Mouse (Mus musculus) retina, embryonic 14.5 days (tissue): ENCODE measurements around the gene Taco1.

Source experiments
- DNase-seq: peaks from one replicate; pipeline ENCODE4 v3.0.0-alpha.2; 2015; ENCODE audit warnings: low spot score

The Taco1 gene

DNA sequence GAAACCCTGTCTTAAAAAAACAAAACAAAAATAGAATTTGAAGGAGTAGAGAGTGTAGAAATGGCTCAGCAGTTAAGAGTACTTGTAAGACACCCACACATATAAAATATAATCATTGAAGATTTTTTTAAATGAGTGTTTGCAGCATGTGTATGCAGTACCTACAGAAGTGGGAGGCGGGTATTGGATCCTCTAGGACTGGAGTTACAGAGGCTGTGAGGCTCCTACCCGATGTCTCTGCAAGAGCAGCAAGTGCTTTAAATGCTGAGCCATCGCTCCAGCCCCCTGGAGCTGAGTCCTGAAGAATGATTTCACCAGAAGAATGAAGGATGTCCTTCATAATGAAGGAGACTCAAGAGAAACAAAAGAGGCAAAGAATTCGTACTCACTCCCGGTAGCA is 2.1 kb upstream of the Taco1 start:
- no peak for DNase-seq

DNA sequence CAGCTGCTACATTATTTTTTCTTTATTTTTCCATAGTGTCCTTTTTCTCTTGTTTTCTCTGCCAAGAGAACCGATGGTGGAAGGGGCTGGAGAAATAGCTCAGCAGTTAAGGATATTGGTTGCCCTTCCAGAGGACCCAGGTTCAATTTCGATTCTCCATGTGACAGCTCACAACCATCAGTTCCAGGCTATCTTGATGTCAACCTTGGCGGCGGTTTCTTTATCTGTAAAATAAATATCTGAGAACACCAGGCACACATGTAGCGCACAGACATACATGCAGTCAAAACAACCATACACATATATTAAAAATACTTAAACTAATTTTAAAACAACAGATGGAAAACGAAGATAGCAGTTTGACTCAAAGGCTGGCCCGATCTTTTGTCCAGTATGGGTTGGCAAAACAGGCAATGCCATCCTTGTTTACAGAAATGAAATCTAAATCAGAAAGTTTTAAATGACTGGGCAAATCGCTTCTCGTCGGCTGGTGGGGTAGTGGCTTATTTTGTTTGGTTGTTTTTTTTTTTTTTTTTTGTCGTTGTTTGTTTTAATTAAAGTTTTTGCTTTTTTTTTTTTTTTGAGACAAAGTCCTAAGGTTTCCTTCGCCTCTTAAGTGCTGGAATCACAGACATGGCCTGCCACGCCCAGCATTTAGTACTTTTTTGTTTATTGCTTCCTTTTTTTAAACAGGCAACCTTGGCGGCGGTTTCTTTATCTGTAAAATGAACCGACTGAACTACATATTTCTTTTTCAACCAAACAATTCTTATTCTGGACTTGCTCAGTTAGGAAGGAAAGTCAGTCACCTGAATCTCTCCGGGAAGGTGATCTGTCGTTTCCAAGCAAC is 563 bp upstream of the Taco1 start:
- DNase-seq: no peak

DNA sequence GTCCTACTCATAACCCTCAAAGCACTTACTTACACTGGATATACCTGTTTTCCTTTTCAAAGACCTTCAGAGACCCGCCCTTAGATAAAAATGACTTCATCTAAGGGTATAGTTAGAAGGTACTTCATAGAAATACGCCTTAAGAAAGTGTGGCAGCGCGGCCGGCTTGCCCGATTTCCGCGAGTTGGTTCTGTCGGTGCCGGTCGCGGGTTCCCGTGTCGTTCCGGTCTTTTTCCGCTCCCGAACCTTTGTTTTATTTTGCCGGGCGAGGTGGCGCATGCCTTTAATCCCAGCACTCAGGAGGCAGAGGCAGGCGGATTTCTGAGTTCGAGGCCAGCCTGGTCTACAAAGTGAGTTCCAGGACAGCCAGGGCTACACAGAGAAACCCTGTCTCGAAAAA is 755 bp downstream of the Taco1 start:
- DNase-seq: peak; percentile 45

DNA sequence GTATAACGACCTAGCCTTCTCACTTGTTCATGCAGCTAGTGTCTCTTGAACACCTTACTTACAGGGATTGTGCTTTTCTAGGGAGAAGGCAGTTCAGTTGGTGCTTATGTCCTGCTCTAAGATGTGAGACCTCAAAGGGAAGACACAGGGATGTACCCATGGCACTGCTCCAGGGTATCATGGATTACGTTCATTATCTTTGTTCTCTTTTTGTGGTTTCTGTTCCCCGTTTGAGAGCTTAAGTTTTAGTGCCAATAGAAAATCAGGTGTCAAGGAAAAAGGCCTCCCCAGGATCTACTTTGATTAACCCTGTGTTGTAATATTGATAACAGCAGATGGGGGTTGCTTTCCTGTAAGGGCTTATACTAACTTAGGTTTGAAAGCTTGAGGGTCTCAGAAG is 7.9 kb downstream of the Taco1 start:
- no peak for DNase-seq

DNA sequence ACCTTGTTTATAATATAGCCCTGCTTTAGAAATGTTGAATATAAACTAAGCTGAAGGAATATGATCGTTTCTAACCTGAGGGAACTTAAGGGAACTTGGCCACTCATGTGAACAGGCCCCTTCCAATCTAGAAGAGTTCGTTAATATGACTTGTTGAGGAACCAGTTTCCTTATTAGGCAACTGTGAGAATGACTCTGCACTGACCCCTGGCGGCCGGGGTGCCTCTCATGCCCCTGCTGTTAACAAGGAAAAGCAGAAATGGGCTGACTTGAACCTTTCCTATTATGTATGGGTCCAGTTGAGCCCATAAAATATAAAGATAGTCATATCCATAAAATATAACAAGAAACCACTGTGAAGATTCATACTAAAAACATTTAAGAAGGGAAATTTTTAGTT is 10.5 kb downstream of the Taco1 start:
- DNase-seq: peak; percentile 89

DNA sequence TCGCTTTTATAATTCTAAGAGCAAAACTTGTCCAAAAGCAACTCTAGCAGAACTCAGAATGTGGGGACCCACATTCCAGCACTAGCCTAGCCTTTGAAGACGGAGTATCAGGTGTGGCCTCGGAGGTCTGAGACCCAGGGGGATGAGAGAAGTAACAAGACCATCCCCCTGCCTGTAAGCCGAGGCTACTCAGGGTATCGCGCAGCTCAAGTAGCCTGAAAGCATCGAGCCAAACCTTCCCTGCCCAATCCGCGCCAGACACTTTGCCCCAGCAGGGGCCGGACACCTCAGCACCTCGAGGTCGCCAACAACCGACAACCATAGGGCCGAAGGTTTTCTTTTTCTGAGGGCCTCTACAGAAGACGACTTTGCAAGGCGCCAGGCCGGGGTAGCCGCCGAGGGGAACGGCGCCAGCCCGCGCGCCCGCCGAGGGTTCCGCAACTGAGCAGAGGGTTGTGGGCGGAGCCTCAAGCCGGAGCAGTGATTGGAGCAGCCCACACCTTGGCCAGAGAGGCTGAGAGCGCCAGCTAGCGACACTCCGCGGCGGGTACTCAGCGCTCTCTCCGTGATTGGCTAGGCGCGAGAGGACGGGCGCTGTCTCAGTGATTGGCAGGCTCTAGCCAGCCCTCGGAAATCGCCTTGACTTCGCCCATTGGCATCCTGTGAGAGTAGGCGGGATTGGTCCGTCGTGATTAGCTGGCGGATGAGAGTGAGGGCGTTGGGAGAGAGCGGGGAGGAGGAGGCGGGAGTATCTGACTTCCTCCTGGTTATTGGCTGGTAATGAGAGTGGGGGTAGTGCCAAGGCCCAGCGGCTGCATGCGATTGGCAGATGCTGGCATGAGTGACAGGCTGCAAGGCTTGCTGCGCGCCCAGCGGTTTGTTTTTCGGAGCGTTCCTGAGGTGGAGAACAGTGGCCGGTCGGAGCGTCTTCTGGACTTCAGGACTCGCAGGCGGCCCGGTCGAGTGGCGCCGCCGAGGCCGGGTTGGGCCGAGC is 18.1 kb downstream of the Taco1 start, which contains the start of gene Map3k3:
TSS of gene Map3k3 (plus strand) at position 906 of the 994 bp plus-strand sequence.
- DNase-seq: peak; percentile 99

DNA sequence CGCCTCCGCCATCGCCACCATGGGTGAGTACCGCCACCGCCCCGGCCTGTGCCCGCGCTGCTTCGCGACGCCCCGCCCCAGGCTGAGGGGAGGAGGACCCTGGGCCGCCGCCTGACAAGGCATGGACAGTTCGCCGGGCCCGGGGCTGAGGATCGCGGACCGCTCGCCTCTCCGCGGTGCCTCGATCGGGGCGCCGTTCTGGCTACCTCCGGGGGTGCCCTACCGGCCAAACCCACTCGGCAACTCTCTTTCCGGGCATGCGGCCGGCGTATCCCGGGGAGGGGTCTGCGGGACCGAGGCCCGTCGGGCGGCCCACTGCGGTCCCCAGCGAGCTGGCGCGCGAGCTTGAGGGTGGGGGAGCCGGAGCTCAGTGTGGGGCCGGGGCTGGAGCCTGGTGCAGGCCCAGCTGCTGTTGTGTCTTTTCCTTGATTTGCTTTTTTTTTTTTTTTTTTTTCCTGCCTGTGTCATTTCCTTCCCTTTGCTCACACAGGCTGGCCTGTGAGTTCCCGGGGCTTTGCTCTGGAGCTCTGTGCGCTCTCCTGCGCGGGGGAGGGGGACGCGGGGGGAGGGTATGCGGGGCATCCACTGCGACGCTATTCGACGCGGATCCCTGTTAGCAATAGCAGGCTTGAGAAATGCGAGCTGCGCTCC is 19.2 kb downstream of the Taco1 start:
- DNase-seq: peak; percentile 75

DNA sequence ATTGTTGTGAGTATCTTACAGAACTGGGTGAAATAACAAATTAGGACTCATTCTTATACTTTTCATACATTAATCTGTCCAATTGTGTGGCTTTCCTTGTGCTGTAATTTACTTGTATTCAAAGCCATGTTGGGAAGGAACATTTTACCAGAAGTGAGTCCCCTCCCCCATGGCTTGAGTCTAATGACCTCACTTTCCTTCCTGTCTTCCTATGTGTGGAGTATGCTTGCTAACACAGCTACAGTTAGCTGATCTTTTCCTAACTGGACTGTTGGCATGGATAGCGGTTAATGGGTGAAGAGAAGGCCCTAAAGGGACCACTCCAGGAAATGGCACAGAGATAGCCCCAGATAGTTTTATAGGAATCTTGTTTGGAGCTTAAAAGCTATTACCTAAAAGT is 32.4 kb downstream of the Taco1 start:
- no peak for DNase-seq

DNA sequence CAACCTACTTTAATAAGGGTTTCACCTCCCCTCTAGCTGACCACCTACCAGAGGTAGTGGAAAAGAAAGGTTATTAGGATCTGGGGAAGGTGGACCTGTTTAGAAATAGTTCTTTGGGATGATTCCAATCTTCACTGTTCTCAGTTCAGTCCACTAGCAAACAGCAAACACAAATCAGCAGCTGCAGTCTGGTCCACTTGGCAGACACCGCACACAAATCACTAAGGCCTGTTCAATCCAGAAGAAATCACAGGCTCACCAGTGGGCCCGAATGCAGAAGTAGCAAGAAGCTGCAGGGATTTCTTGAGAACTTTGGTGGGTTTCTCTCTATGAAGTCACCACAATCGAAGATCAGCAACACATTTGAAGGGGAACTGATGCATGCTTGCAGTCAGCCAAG is 37.0 kb downstream of the Taco1 start:
- no peak for DNase-seq

DNA sequence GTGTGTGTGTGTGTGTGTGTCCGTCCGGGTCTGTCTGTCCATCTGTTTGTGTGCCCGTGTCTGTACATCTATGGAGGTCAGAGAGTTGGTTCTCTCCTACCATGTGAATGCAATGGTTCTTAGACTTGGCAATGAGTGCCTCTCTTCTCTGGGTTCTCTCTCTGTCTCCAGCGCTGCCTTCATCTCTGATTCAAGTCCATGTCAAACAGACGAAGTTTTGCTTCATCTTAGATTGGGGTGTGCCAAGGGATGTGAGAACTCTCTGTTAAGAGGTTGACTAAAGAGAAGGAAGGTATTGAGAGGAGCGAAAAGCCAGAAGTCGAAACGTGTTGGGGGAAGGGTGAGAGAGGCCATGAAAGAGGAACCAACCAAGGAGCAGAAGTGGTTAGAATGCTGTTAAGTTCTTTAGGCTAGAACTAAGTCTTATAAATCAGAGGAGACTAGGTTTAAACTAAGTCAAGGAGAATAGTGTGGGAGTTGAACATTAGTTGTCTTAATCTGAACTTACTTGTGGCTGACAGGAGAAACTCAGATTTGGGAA is 40.3 kb downstream of the Taco1 start:
- no peak for DNase-seq

DNA sequence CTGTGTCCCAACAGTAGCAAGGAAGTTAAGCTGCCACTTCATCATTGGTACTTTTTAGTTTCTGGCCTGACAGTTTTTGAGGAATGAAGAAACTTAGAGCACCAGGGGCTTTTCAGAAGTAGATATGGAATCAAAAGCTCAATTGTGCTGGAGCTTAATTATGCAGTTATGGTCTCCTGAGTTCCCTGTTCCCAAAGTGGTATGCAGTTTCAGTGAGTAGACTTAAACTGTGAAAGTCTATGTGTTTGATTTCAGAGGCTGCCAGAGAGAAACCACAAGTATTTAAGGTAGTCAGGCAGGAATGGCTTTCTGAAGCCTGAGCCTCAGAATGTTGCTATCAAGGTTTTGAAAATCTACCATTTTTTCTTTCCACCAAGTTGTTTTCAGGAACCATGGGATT is 45.8 kb downstream of the Taco1 start:
- DNase-seq: no peak

DNA sequence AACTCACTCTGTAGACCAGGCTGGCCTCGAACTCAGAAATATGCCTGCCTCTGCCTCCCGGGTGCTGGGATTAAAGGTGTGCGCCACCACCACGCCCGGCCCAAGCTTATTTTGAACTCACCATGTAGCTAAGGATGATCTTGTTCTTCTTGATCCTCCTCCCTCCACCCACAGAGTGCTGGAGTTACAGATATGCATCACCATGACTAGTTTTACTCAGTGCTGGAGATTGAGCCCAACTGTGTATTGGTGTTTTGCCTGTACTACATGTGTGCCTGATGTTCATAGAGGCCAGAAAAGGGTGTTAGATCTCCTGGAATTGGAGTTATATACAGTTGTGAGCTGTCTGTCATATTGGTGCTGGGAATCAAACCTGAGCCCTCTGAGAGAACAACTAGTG is 56.4 kb downstream of the Taco1 start:
- no peak for DNase-seq

DNA sequence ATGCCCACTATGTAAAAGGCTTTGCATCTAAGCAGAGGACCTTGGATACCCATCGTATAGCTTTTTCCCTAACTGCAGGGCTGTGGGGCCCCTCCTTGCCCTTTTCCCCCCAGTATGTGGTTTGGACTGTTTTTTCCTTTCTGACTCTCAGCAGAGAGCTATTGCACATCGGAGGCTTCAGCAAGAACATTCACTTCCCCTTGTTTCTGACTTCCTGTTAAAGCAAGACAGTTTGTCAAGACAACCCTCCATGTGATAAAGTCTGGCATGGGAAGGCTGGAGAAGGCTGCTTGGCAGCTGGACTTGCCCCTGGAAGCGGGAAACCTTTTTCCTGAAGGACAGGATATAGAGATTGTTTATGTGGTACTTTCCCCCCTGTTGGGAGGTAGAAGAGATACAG is 56.9 kb downstream of the Taco1 start:
- no peak for DNase-seq
